Mouse (Mus musculus): ENCODE data around the gene Smyd4.
"Not testable (repeated sequence)": the region's sequence is repeated elsewhere in the genome, so short reads cannot be mapped to it uniquely, and the experiment has no call there.

Gene Smyd4

DNA sequence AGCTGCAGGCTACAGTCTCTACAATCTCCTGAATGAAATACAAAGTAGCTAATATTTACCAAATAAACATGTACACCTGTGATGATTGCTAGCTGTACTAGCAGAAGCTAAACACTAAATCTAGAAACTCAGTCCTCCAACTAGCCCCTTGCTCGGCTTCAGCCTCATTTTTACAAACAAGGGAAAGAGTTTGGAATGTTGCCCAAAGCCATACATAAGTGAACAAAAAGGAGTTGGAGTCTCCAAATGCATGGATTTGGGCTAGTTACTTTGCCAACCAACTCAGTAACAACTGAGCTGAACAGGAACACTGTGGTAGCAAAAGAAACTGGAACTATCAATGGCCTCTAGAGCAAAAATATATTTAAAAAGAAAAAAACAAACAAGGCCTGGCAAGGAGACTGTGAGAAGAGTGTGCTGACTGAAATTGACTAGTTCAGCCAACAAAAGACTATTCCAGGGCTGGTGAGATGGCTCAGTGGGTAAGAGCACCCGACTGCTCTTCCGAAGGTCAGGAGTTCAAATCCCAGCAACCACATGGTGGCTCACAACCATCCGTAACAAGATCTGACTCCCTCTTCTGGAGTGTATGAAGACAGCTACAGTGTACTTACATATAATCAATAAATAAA lies 1.6 kb upstream of the Smyd4 start:
- no peak for DNase-seq (ENCODE audit: low read depth)

DNA sequence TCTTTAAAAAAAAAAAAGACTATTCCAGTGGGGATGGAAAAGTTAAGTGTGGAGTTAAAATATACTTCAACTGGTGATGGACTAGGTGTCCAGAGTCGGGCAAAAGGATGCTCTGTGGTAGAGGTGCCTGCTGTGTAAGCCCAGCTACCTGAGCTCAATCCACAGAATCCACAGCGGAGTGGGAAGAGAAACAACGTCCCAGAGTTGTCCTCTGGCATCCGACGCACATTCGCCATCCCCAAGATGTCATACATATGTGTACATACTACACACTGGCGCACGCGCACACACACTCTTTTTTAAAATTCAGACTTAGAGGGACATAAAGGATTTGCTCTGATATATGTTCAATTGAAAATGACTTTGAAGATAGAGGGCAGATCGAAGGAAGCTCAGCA lies 1.0 kb upstream of the Smyd4 start:
- DNase-seq (ENCODE audit: low read depth), result no peak

DNA sequence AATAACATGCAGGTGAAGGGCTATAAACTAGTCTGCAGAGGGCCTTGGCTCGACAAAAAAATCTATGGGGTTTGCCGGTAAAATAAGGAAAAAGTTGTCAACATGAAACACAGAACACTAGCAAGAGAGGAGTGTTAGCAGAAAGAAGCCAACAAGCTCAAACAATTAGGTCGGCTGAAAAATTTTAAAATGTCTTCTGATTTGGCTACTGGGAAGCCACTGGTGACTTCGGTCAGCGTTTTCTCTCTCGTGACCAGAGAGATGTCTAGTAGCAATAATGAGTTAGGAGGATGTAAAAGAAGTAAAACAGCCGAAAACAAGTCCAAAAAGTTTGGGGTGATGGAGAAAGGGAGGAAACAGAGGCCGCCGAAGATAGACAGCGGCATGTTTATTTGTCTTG lies 637 bp upstream of the Smyd4 start:
- DNase-seq (ENCODE audit: low read depth), result no peak

DNA sequence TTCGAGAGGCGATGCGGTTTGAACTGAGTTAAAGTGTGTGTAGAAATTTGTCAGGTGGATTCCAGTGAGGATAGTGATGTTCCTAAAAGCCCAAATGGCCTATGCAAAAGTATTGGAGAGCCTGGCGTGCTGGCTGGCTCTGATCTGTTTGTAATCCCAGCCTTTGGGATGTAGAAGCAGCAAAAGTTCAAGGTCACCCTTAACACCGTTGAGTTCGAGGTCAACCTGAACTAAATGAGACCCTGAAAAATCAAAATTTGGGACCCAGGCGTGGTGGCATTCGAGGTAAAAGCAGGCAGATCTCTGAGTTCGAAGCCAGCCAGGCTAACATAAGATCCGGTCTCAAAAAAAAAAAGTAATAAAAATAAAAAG lies 643 bp downstream of the Smyd4 start:
- no peak for DNase-seq (ENCODE audit: low read depth)

DNA sequence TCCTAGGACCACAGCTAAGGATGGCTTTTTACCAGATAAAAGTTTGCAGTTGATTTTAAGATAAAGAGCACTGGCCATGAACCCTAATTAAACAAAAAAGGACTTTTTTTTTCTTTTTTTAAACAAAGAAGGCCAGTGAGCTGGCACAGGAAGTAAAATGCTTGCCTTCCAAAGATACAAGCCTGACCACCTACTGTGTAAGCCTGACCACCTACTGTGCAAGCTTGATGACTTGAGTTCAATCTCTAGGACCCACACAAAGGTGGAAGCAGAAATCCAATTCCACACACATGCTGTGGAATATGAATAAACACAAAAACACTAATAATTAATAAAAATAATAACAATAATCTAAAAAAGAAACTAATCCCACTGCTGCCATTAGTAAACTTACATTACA lies 3.0 kb downstream of the Smyd4 start:
- DNase-seq (ENCODE audit: low read depth), result no peak

DNA sequence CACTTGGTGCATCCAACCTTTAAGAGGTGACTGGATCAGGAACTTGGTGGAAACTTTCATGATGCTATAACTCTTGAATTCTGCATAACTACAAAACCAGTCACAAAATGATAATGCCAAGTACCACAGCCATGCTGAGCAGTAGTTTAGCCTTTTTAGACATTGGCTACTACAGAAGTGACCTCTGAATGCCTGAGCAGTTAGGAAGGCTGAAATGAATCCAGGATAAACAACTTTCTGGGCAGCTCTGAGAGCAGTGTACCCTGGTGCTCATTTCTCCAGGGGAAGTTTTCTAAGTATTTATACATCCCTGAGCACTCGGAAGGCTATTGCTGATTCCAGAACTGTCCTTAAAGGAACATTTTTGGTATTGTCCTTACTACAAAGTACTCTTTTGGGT lies 7.2 kb downstream of the Smyd4 start:
- peak; percentile 80 for DNase-seq (ENCODE audit: low read depth)

DNA sequence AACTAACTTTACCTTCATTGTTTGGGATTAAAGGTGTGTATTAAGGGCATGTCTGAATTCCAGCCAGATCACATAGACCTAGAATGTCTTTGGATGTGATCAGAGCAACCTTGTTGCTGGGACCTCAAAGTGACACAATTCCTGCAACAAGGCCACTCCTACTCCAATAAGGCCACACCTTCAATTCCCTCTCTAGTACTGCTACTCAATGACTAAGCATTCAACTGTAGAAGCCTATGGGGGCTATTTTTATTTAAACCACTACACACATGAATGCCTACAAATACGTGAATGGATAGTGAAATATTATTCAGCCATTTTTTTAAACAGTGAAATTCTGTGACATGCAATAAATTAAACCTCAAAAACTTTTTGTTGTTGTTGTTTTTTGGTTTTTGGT lies 28.9 kb downstream of the Smyd4 start:
- DNase-seq (ENCODE audit: low read depth), result no peak

DNA sequence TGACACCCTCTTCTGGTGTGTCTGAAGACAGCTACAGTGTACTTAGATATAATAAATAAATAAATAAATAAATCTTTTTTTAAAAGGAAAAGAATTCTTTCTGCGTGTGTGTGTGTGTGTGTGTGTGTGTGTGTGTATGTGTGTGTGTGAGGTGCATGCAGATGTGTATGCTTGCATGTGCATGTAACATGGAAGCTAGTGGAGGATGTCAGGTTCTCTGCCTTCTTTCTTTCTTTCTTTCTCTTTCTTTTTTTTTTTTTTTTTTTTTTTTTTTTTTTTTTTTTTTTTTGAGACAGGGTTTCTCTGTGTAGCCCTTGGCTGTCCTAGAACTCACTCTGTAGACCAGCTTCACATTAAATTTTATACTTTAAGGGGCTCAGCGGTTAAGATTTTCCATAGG lies 30.6 kb downstream of the Smyd4 start:
- not testable (repeated sequence) for DNase-seq (ENCODE audit: low read depth)

DNA sequence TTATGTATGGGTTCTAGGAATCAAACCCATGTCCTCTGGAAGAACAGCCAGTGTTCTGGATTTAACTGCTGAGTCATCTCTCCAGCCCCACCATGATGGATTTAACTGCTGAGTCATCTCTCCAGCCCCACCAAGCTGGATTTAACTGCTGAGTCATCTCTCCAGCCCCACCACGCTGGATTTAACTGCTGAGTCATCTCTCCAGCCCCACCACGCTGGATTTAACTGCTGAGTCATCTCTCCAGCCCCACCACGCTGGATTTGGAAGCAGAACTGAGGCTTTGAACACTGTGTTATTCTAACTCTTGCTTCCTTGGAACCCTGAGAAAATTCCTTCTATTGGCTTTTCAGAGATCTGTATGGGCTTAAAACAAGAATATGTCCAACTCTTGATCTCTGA lies 35.3 kb downstream of the Smyd4 start:
- DNase-seq (ENCODE audit: low read depth), result peak; percentile 76

DNA sequence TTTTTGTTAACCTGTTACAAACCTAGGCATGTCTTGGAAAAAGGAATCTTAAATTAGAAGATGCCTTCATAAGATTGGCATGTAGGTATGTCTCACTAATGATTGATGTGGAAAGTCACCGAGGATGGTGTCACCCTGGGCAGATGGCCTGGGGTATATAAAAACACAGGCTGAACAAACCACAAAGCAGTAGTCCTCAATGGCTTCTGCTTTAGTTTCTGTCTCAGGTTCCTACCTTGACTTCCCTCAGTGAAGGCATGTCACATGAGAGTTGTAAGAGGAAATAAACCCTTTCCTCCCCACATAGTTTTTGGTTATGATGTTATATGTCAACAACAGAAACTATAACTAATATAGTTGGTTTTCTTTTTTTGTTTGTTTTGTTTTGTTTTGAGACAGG lies 47.4 kb downstream of the Smyd4 start:
- DNase-seq (ENCODE audit: low read depth), result no peak

DNA sequence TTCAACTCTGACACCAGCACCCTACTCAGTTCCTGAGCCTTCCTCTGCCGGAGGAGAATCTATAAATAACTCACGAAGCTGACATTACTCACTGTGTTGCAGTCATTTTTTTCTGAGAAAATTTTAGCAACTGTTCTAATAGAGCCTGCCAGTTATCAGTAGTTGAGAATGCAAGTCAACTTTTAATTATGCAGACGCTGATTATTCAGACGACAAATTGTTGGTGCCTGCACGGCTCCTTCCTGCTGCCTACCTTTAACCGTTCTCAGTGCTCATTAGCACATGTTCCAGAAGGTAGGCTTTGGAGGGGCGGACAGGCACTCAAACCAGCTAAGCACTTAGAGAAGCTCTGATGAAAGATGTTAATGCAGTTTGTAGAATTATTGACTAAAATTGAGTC lies 49.2 kb downstream of the Smyd4 start:
- DNase-seq (ENCODE audit: low read depth), result no peak

DNA sequence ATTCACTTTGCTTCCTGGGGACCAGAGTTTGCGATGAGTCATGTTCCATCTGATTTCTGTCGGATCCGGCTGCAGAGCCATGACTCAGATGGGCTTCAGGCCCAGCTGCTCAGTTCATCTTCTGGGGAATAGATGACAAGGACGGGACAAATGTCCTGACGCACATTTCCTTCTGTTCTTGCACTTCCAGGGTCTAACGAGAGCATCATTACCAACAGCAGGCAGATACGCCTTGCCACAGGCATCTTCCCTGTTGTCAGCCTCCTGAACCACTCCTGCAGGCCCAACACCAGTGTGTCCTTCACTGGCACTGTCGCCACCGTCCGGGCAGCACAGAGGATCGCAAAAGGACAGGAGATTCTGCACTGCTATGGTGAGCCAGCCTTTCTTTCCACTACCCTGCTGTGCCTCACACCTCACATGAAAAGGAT lies 51.2 kb downstream of the Smyd4 start:
- DNase-seq (ENCODE audit: low read depth), result peak; percentile 81

DNA sequence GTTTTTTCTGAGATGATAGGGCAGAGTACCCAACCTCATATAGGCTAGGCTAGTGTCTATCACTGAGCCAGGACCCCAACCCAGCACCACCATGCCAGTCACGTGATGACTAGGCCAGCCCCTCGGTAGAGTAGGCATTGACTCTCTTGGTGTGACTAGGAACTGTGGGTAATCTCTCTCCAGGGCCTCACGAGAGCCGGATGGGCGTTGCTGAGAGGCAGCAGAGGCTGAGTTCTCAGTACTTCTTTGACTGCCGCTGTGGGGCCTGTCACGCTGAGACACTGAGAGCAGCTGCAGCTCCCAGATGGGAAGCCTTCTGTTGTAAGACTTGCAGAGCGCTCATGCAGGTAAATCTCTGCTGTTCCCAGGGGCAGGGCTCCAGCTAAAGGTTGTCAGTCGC lies 51.9 kb downstream of the Smyd4 start:
- DNase-seq (ENCODE audit: low read depth), result no peak

DNA sequence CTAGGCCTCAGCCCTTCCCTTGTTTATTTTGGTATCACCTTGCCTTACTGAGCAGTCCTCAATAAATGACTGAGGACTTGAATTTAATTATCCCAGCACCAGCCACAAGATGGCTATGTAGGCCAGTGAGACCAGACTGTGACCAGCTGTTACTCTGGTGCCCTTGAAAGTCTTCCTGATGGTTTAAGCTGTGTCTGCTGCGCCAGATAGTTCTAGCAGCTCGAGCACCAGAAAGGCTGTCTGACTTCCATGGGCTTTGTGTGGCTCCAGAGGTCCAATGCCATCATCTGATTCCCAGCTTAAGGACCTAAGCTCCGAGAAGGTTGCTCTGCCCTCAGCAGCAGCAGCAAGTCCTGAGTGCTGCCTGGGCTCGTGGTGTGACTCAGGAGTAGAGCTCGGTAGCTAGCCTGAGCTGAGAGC lies 54.0 kb downstream of the Smyd4 start:
- peak; percentile 84 for DNase-seq (ENCODE audit: low read depth)

DNA sequence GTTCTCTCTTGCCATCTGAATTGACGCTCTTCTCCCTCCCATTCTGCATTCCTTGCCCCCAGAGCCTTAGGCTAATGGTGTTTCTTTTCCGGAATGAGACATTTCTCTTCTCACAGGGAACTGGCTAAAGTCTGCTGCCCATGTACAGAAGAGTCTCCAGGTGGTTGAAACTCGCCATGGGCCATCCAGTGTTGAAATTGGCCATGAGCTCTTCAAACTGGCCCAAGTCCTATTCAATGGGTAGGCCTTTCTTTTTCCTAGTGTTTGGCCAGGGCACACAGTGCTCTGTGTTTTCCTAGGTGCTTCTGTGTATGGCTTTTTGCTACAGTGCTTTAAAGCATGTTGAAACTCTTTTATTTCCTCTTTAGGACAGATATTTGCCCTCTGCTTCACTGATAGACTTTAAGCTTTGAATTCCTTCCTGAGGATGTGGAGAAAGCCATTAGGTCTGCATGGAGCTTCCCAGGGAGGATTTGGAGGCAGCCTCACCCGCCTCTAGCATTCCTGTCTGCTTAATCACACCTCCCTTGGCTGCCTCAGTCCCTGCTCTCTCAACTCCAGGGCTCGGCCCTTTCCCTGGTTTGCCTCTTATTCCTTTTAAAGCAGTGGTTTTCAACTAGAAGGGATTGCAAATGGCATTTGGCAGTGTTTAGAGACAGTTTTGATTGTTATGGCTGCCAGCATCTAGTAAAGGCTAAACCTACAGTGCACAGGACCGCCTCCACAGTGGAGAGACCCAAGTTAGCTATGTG lies 55.2 kb downstream of the Smyd4 start:
- DNase-seq (ENCODE audit: low read depth), result peak; percentile 95

DNA sequence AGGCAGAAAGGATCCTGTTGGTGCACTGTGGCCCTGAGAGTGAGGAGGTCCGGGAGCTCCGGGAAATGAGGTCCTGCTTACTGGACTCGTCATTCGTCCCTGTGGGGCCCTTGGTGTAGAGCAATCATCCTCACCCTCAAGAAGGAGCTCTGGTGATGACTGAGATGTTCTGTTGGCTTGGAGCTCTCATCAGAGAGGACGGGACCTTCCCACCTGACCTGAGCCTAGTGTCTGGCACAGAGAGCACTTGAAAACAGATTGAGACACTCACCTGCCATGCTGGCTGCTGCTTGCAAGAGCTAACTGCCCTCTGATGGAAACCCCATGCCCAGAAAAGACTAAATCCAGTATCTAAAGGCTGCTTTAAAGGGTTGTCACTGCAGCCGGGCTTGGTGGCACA lies 56.6 kb downstream of the Smyd4 start:
- no peak for DNase-seq (ENCODE audit: low read depth)

DNA sequence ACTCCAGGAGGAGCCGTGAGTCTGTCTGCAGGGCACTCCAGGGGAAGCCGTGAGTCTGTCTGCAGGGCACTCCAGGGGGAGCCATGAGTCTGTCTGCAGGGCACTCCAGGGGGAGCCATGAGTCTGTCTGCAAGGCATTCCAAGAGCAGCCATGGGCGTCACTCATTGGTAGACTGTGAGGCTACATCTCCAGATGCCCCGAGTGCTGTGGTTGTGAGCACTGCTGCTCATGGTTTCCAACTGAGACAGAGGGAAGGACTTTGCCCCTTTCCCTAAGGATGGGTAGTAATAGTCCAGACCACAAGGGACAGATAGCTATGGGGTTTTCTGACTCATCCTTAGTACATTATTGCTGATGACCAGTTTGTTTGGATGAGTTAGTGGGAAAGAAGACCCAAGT lies 57.9 kb downstream of the Smyd4 start:
- peak; percentile 55 for DNase-seq (ENCODE audit: low read depth)

DNA sequence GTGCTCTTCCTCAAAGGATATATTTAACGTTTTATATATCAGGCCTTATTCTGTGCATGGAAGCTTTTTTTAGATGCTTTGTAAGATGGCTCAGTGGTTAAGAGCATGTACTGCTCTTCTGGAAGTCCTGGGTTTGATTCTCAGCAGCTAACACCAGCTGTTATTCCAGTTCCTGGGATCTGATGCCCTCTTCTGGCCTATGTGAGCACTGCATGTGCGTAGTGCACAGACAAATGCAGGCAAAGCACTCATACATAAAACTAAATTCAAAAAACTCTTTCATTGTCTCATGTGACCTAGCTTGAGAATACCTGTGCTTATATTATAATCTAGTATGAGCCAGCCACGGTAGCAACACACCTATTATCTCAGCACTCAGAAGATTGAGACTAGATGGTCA lies 58.6 kb downstream of the Smyd4 start:
- peak; percentile 67 for DNase-seq (ENCODE audit: low read depth)

DNA sequence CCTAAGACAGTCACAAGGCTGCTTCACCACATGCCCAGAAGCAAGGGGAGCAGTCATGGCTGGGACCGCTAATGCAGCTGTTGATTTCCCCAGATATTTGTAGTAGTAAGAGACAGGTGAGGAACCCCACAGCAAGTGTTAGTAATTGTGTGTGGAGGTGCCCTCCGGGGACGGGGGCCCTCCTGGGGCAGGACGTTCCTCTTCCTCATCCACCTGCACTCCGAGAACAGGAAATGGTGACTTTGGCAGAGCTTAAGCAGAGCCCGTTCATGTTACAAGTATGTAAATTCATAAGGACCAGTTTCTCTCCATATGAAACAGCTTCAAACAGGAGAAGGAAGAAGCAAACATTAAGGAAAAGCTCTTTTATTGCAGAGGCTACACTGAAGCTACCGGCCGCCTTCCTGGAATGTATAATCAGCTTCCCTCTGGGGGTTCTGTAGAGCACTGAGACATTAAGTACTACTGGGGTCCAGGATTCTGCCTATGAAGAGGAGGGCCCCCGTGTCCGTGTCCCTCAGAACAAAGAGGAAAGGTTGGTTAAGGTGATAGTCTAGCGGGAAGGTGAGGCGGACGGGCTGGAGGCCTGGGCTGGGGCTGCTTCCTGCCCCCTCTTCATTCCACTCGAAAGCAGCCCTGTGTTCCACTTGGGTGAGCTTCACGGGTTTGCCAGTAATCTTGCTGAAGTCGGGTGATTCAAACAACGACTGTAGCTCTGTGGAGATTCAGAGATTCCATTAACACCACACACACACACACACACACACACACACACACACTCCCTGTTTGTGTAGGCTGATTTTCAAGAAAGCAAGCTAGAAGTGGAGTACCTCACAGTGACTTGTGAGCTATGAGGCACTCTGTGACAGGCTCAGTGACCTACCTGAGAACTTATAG lies 61.7 kb downstream of the Smyd4 start:
- DNase-seq (ENCODE audit: low read depth), result no peak

DNA sequence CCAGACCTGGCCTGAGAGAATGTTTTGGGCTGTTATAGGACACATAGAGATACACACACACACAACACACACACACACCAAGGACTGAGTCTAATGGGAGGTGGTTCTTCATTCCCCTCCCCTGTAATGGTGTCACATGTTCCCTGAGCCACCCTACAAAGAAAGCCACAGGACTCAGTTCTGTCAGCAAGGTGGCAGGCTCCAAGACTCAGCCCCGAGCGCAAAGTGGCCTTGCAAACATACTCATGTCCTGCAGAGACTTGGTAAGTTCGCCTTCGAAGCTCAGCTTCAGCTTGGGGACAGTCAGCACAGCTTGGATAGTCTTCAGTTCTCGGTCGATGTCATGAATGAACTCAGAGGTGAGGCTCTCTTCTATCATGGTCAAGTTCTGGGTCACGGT lies 62.4 kb downstream of the Smyd4 start:
- DNase-seq (ENCODE audit: low read depth), result no peak

DNA sequence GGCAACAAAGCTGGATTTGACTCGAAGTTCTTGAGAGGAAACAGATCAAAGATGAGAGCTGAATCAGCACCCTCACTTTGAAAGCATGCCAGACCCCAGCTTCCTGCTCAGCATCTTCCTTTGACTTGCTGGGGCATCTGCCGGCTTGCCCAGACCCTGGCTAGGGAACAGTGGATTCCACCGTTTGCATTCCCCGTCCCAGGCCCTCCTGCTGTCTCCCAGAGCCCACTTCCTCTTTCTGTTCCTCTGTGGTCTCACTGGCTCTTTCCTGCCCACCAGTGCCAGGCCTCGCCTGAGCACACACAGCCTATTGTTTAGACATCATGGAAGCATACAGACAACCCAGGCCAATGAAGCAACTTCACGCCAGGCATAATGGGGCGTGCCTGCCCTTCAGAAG lies 66.9 kb downstream of the Smyd4 start:
- DNase-seq (ENCODE audit: low read depth), result no peak

DNA sequence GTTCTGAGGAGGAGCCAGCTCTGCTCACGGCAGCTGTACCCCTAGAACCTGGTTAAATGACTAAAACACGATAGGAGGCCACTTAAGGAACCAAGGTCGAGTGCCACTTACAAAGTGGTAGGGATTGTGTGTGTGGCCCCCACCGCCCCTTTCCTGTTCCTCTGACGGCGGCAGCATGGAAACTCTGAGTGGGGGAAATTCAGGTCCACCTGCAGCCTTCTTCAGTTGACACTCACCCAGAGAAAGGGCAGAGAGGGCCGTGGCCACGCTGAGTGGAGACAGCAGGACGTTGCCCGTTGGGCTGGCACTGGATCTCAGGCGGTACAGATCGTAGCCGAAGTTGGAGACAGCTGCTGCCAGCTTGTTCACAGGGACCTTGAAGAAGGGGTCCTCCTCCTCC lies 67.8 kb downstream of the Smyd4 start:
- no peak for DNase-seq (ENCODE audit: low read depth)

DNA sequence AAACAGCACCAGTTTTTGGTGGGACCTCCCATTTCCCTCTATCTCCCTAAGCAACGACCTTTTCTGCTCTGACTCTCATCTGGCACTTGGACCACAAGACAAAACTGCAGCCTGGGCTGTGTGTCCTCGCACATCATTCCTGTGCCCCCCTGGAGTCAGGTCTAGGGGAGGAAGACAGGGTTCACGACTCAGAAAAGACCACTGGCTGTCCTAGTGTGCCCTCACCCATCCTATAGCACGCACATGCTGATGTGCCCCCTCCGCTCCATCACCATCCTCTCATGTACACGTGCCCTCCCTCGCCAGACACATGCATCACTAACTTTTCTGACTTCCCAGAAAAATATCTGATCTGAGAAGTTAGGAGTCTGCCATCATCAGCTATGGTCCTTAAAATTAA lies 71.8 kb downstream of the Smyd4 start:
- DNase-seq (ENCODE audit: low read depth), result no peak
